Mouse (Mus musculus) CH12.LX (cell line): ENCODE measurements around the gene Enpp7. TPM values are rescaled to one million over a fixed set of nuclear protein-coding genes. Genes with fewer than 3 reads are reported as not detected.

Source experiments
- DNase-seq: peaks from one replicate; pipeline ENCODE4 v3.0.0-alpha.2; 2013; ENCODE audit errors: extremely low read depth
- H3K27ac ChIP-seq: 2 replicates; pipeline ENCODE4 v1.5.1; 2012; ENCODE audit warnings: low read depth, mild to moderate bottlenecking, control low read depth, moderate library complexity; ENCODE audit not compliant: insufficient read depth
- H3K27me3 ChIP-seq: replicated peaks from 2 replicates; pipeline ENCODE3; 2012; ENCODE audit warnings: inconsistent platforms
- H3K36me3 ChIP-seq, 2 experiments: replicated peaks in 1 of 2; 2 replicates each; pipeline versions ENCODE3 to v1.6.1; 2012; ENCODE audit warnings: inconsistent platforms in 1 of 2, low read length in 1 of 2, mild to moderate bottlenecking in 1 of 2, mixed read lengths in 1 of 2, moderate library complexity in 1 of 2; ENCODE audit not compliant: control insufficient read depth in 1 of 2, insufficient read depth in 1 of 2
- H3K4me1 ChIP-seq, 2 experiments: 2 replicates each; pipeline ENCODE4 v1.6.1; 2012; ENCODE audit warnings: inconsistent platforms in 1 of 2, moderate library complexity in 1 of 2; ENCODE audit not compliant: insufficient read depth in 2 of 2, control insufficient read depth in 1 of 2
- H3K4me2 ChIP-seq: 2 replicates; pipeline ENCODE4 v1.6.1; 2012; ENCODE audit warnings: low read depth, mild to moderate bottlenecking, control low read depth; ENCODE audit not compliant: poor library complexity, insufficient read depth, severe bottlenecking
- H3K4me3 ChIP-seq, 3 experiments: fragments of 150-350 bp in 1 of 3; sonication (generic) in 1 of 3; replicated peaks in 1 of 3; 2 replicates each; pipeline versions ENCODE3 to v1.5.1; 2011 to 2012; ENCODE audit warnings: low read depth in 2 of 3, low read length in 2 of 3, mild to moderate bottlenecking in 2 of 3, moderate library complexity in 2 of 3, control low read depth in 1 of 3, improper control_type of control experiment in 1 of 3, inconsistent platforms in 1 of 3, mixed read lengths in 1 of 3; ENCODE audit not compliant: poor library complexity in 1 of 3
- H3K79me2 ChIP-seq: replicated peaks from 2 replicates; pipeline ENCODE4 v1.6.1; 2012; ENCODE audit warnings: mild to moderate bottlenecking, moderate library complexity; ENCODE audit not compliant: control insufficient read depth, poor library complexity, insufficient read depth, severe bottlenecking; ENCODE audit errors: extremely low read depth
- H3K9ac ChIP-seq: 2 replicates; pipeline ENCODE4 v1.6.1; 2012; ENCODE audit warnings: low read depth, mild to moderate bottlenecking, control low read depth, moderate library complexity; ENCODE audit not compliant: insufficient read depth
- H3K9me3 ChIP-seq: replicated peaks from 2 replicates; pipeline ENCODE3; 2012; ENCODE audit warnings: low read length, inconsistent platforms, mixed read lengths
- BHLHE40 ChIP-seq: IDR thresholded peaks from 2 replicates; pipeline ENCODE4 v1.6.1; 2011; ENCODE audit warnings: mild to moderate bottlenecking, low read depth, low read length, improper control_type of control experiment
- CHD1 ChIP-seq: IDR thresholded peaks from 2 replicates; pipeline ENCODE4 v1.6.1; 2012; ENCODE audit warnings: low read depth, low read length, improper control_type of control experiment, inconsistent platforms
- CTCF ChIP-seq, 2 experiments: IDR thresholded peaks in 1 of 2; conservative IDR thresholded peaks in 1 of 2; 2 replicates each; pipeline ENCODE4 v1.5.1; 2011 to 2012; ENCODE audit warnings: low read depth in 2 of 2, low read length in 2 of 2, improper control_type of control experiment in 1 of 2, inconsistent platforms in 1 of 2, mild to moderate bottlenecking in 1 of 2, moderate library complexity in 1 of 2
- E2F4 ChIP-seq: IDR thresholded peaks from 2 replicates; pipeline ENCODE4 v1.6.1; 2011; ENCODE audit warnings: low read depth, low read length, improper control_type of control experiment; ENCODE audit not compliant: insufficient replicate concordance
- EP300 ChIP-seq: IDR thresholded peaks from 2 replicates; pipeline ENCODE4 v1.6.1; 2011; ENCODE audit warnings: low read length, improper control_type of control experiment
- GABPA ChIP-seq: IDR thresholded peaks from 2 replicates; pipeline ENCODE4 v1.6.1; 2012; ENCODE audit warnings: low read depth, low read length, improper control_type of control experiment, inconsistent platforms; ENCODE audit not compliant: insufficient replicate concordance
- HCFC1 ChIP-seq: IDR thresholded peaks from 2 replicates; pipeline ENCODE4 v1.6.1; 2012; ENCODE audit warnings: low read depth, mild to moderate bottlenecking, inconsistent platforms, low read length, improper control_type of control experiment
- JUN ChIP-seq: IDR thresholded peaks from 2 replicates; pipeline ENCODE4 v1.6.1; 2011; ENCODE audit warnings: low read depth, mild to moderate bottlenecking, low read length, improper control_type of control experiment, moderate library complexity; ENCODE audit not compliant: insufficient read depth
- MAFK ChIP-seq: IDR thresholded peaks from 2 replicates; pipeline ENCODE4 v1.6.1; 2011; ENCODE audit warnings: low read length, improper control_type of control experiment; ENCODE audit not compliant: insufficient replicate concordance
- MAX ChIP-seq: IDR thresholded peaks from 2 replicates; pipeline ENCODE4 v1.6.1; 2011; ENCODE audit warnings: low read length, improper control_type of control experiment
- MEF2A ChIP-seq: IDR thresholded peaks from 2 replicates; pipeline ENCODE4 v1.6.1; 2014; ENCODE audit warnings: low read depth, mild to moderate bottlenecking, inconsistent platforms, low read length, improper control_type of control experiment, borderline replicate concordance
- MXI1 ChIP-seq: IDR thresholded peaks from 2 replicates; pipeline ENCODE4 v1.6.1; 2011; ENCODE audit warnings: mild to moderate bottlenecking, low read depth, low read length, improper control_type of control experiment
- MYC ChIP-seq: IDR thresholded peaks from 2 replicates; pipeline ENCODE4 v1.6.1; 2011; ENCODE audit warnings: low read depth, mild to moderate bottlenecking, improper control_type of control experiment, low read length
- NELFE ChIP-seq: IDR thresholded peaks from 2 replicates; pipeline ENCODE4 v1.6.1; 2011; ENCODE audit warnings: low read depth, low read length, improper control_type of control experiment
- NRF1 ChIP-seq: IDR thresholded peaks from 2 replicates; pipeline ENCODE4 v1.6.1; 2014; ENCODE audit warnings: low read depth, mild to moderate bottlenecking, inconsistent platforms, low read length, improper control_type of control experiment, moderate library complexity
- PAX5 ChIP-seq: IDR thresholded peaks from 2 replicates; pipeline ENCODE4 v1.6.1; 2012; ENCODE audit warnings: low read length, inconsistent platforms, mixed read lengths
- POLR2A ChIP-seq: IDR thresholded peaks from 2 replicates; pipeline ENCODE4 v1.6.1; 2011; ENCODE audit warnings: low read depth, mild to moderate bottlenecking, improper control_type of control experiment, low read length
- POLR2AphosphoS2 ChIP-seq: IDR thresholded peaks from 2 replicates; pipeline ENCODE4 v1.6.1; 2011; ENCODE audit warnings: low read depth, low read length, improper control_type of control experiment
- RAD21 ChIP-seq: IDR thresholded peaks from 2 replicates; pipeline ENCODE4 v1.6.1; 2011; ENCODE audit warnings: low read depth, mild to moderate bottlenecking, low read length, improper control_type of control experiment, moderate library complexity
- UBTF ChIP-seq: IDR thresholded peaks from 2 replicates; pipeline ENCODE4 v1.6.1; 2012; ENCODE audit warnings: low read depth, mild to moderate bottlenecking, inconsistent platforms, low read length, improper control_type of control experiment, moderate library complexity
- USF1 ChIP-seq: IDR thresholded peaks from 2 replicates; pipeline ENCODE4 v1.6.1; 2014; ENCODE audit warnings: low read depth, mild to moderate bottlenecking, inconsistent platforms, low read length, improper control_type of control experiment
- USF2 ChIP-seq: conservative IDR thresholded peaks from 2 replicates; pipeline ENCODE4 v1.6.1; 2011; ENCODE audit warnings: low read depth, low read length, improper control_type of control experiment
- ZC3H11A ChIP-seq: IDR thresholded peaks from 2 replicates; pipeline ENCODE4 v1.6.1; 2012; ENCODE audit warnings: low read depth, mild to moderate bottlenecking, inconsistent platforms, low read length, improper control_type of control experiment
- ZKSCAN1 ChIP-seq: IDR thresholded peaks from 2 replicates; pipeline ENCODE4 v1.6.1; 2012; ENCODE audit warnings: low read depth, inconsistent platforms, low read length, improper control_type of control experiment, borderline replicate concordance
- ZMIZ1 ChIP-seq: IDR thresholded peaks from 2 replicates; pipeline ENCODE4 v1.6.1; 2012; ENCODE audit warnings: low read depth, mild to moderate bottlenecking, inconsistent platforms, low read length, improper control_type of control experiment
- dilution Hi-C: fragments of 300-500 bp; cut with MboI; formaldehyde crosslinking; loops from 2 replicates; pipeline ENCODE4 v1.14.3; 2020; ENCODE audit warnings: low sequenced_read_pairs; ENCODE audit not compliant: extremely low pct_unique_long_range_greater_than_20kb, extremely low pct_ligation_motif_present
- in situ Hi-C: fragments of 300-500 bp; cut with MboI; formaldehyde crosslinking; loops from 3 replicates; pipeline ENCODE4 v1.14.3; 2019; ENCODE audit warnings: low sequenced_read_pairs, low pct_ligation_motif_present, low pct_unique_long_range_greater_than_20kb, mixed read lengths
- polyA plus RNA-seq: library from polyadenylated mRNA; unstranded; fragments of >175 nt; gene quantifications from 2 replicates; pipeline ENCODE4 v1.2.1, GENCODE M21; 2012; ENCODE audit warnings: low read depth; ENCODE audit not compliant: insufficient read length
- total RNA-seq, 2 experiments: library from RNA; depleted of rRNA; stranded (reverse); fragments of 300-350 nt in 1 of 2; fragments of >200 nt in 1 of 2; gene quantifications; 2 replicates each; pipeline ENCODE4 v1.2.3; 2012 to 2014

Gene Enpp7
- total and polyA plus RNA-seq, 3 experiments: not detected

- Histone ChIP-seq H3K27ac (no peak overlapping the region), H3K4me2 (no peak overlapping the region), H3K79me2 (no peaks in the 10 kb centered on the region; the same call in none of the 2 replicates), H3K4me3 (no peak overlapping the region), H3K27me3 (peaks cover 11% of the 10 kb centered on the region), H3K9ac (no peak overlapping the region), H3K36me3 (peaks cover 15 to 27% of the 10 kb centered on the region in 2 experiments), H3K9me3 (peaks cover 5% of the 10 kb centered on the region), H3K4me1 (peaks cover 11 to 51% of the 10 kb centered on the region in 2 experiments)
- in situ Hi-C loops (no loop called here), dilution Hi-C loops (no loop called here)
- no peak for DNase-seq
- TF ChIP-seq NELFE (no peak), HCFC1 (no peak), MAX (no peak), ZKSCAN1 (no peak), JUN (no peak), NRF1 (no peak), POLR2AphosphoS2 (no peak), BHLHE40 (no peak), MXI1 (no peak), PAX5 (no peak), GABPA (no peak), MYC (no peak), CTCF (conservative IDR thresholded peaks at IDR 0.05 in 1 of 2, IDR thresholded peaks at IDR 0.05 in 1 of 2; ENCODE audit: low read depth in 2 of 2, low read length in 2 of 2) (no peak), ZMIZ1 (no peak), RAD21 (no peak), UBTF (no peak), CHD1 (no peak), USF1 (no peak), MAFK (no peak)
Measured at GRCm38 (mm10) chr11:119036934-119037779, 49.2 kb downstream of the Enpp7 start.

- peaks cover 6% of the 10 kb centered on the region for H3K9me3 ChIP-seq
- TF ChIP-seq EP300: no peak
- no peak for TF ChIP-seq RAD21
- TF ChIP-seq USF2: no peak
- TF ChIP-seq ZMIZ1: no peak
- no peak for TF ChIP-seq MEF2A
- TF ChIP-seq E2F4: no peak
- no peak for TF ChIP-seq POLR2AphosphoS2
- no peak for TF ChIP-seq ZC3H11A
- TF ChIP-seq POLR2A: no peak
- TF ChIP-seq UBTF: no peak
- H3K27me3 ChIP-seq: peaks cover 19% of the 10 kb centered on the region
- no peak for DNase-seq
- no peak overlapping the region for H3K27ac ChIP-seq
- no peak overlapping the region for H3K9ac ChIP-seq
- peaks cover 15 to 27% of the 10 kb centered on the region in 2 experiments for H3K36me3 ChIP-seq
- H3K79me2 ChIP-seq: no peaks in the 10 kb centered on the region; the same call in none of the 2 replicates
- dilution Hi-C loops (no loop called here), in situ Hi-C loops (no loop called here)
- H3K4me2 ChIP-seq: no peak overlapping the region
- H3K4me3 ChIP-seq: no peak overlapping the region
- H3K4me1 ChIP-seq: peaks cover 7 to 51% of the 10 kb centered on the region in 2 experiments
Measured at GRCm38 (mm10) chr11:119037780-119038401, 49.9 kb downstream of the Enpp7 start.
